Mouse (Mus musculus) hindbrain, embryonic 14.5 days (tissue): ENCODE results near the gene Ttc9. TPM values are rescaled to one million over a fixed set of nuclear protein-coding genes. Genes with fewer than 3 reads are reported as not detected.
A peak's percentile ranks its signal among the peaks of the same experiment; 100 is the strongest.

Source experiments
- ATAC-seq: fragments of 200-750 bp; cut with Nextera tagmentation; 2 replicates; pipeline ENCODE4 v1.8.0; 2017; ENCODE audit warnings: moderate number of reproducible peaks, mild to moderate bottlenecking, moderate TSS enrichment, moderate library complexity; ENCODE audit not compliant: low FRiP score
- DNase-seq: peaks from one replicate; pipeline ENCODE4 v3.0.0-alpha.2; 2015; ENCODE audit warnings: low spot score
- H3K27ac ChIP-seq: fragments of 300-500 bp; sonication (generic); 2 replicates; pipeline ENCODE4 v1.5.1; 2014; ENCODE audit warnings: mild to moderate bottlenecking, moderate library complexity
- H3K27me3 ChIP-seq: fragments of 300-500 bp; sonication (generic); 2 replicates; pipeline ENCODE4 v1.6.1; 2014; ENCODE audit warnings: mild to moderate bottlenecking, low read length, mixed read lengths; ENCODE audit not compliant: control insufficient read depth, insufficient read depth
- H3K36me3 ChIP-seq: fragments of 300-500 bp; sonication (generic); replicated peaks from 2 replicates; pipeline ENCODE4 v1.6.1; 2014; ENCODE audit not compliant: control insufficient read depth, insufficient read depth
- H3K4me1 ChIP-seq: fragments of 300-500 bp; sonication (generic); replicated peaks from 2 replicates; pipeline ENCODE4 v1.6.1; 2014; ENCODE audit warnings: antibody characterized with exemption, low read length, mixed read lengths; ENCODE audit not compliant: control insufficient read depth, insufficient read depth
- H3K4me2 ChIP-seq: fragments of 300-500 bp; sonication (generic); replicated peaks from 2 replicates; pipeline ENCODE4 v1.6.1; 2014; ENCODE audit warnings: mild to moderate bottlenecking, moderate library complexity
- H3K4me3 ChIP-seq: fragments of 300-500 bp; sonication (generic); replicated peaks from 2 replicates; pipeline ENCODE4 v1.5.1; 2014; ENCODE audit warnings: mild to moderate bottlenecking, low read length
- H3K9ac ChIP-seq: fragments of 300-500 bp; sonication (generic); 2 replicates; pipeline ENCODE4 v1.6.1; 2014
- H3K9me3 ChIP-seq: fragments of 300-500 bp; sonication (generic); 2 replicates; pipeline ENCODE4 v1.6.1; 2016; ENCODE audit warnings: low read length; ENCODE audit not compliant: control insufficient read depth
- WGBS: fragments of 180-500 bp; shearing (Covaris S2); extraction: QIAGEN DNeasy Blood & Tissue Kit; methylation state at CpG from one replicate; pipeline ENCODE4 v1.1.7; 2014; 5-methylcytosine and 5-hydroxymethylcytosine counted together
- polyA plus RNA-seq: library from polyadenylated mRNA; unstranded; fragments of >200 nt; fragmentation: Nextera tagmentation; extraction: Ambion mirVana; gene quantifications from 2 replicates; pipeline ENCODE4 v1.2.1, GENCODE M21; 2014

The Ttc9 gene
- polyA plus RNA-seq, 1 experiment from 2014 or later, result 13.0 TPM

DNA sequence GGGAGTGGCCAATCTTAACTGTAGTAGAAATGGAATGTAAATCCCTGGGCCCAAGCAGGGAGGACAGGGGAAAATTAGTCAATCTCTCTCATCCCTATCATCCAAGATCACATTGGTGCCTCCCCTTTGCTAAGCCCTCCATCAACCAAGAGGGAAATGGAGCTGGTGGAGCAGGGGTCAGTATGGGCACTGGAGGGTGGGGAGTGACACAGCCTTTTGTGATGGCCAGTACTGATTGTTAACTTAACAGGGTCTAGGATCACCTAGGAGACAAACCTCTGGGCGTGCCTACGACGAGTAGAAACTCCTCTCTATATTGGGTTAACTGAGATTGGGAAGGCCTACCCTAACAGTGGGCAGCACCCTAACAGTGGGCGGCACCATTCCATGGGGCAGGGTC, 7.7 kb upstream of the Ttc9 start:
- DNase-seq, result no peak
- no peak overlapping the region for H3K9ac ChIP-seq
- no peak for ATAC-seq
- H3K4me2 ChIP-seq, result no peak overlapping the region
- H3K4me3 ChIP-seq, result no peak overlapping the region
- H3K36me3 ChIP-seq, result no peaks in the 10 kb centered on the region
- no peaks in the 10 kb centered on the region for H3K27me3 ChIP-seq
- H3K9me3 ChIP-seq, result no peaks in the 10 kb centered on the region
- no peak overlapping the region for H3K27ac ChIP-seq
- WGBS, result 70% methylated on average over 4 of the region's 4 CpGs
- H3K4me1 ChIP-seq, result no peaks in the 10 kb centered on the region

DNA sequence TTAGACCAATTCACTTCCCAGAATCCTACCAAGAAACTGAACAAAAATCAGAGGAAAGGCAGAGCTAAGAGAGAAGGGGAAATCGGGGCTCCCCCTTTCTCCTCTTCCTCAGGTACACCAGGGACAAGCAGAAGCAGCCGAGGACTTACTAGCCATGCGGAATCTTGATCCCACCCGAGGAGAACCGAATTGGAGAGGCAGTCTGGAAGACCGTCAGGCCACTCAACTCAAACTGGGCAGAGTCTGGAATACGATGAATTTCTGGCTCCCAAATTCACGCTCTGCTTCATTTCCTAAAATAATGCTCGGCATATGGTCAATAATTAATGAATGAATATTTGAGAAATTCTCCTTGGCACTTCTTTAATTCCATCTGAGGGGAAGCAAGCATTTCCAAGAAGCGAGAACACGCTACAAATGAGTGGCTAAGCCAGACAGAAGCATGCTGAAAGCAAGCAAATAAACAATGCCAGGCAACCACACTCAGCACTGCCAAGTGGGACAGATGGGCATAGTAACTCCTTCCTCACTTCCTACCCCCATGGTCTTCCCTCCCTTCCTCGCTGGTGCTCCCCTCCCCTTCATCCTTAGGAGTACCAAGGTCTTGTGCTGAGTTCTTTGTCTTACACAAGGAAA, 4.7 kb upstream of the Ttc9 start:
- DNase-seq (no peak), ATAC-seq (no peak)
- no peak overlapping the region for H3K27ac ChIP-seq
- H3K4me2 ChIP-seq, result no peak overlapping the region
- no peaks in the 10 kb centered on the region for H3K36me3 ChIP-seq
- no peak overlapping the region for H3K9ac ChIP-seq
- no peaks in the 10 kb centered on the region for H3K4me1 ChIP-seq
- 78% methylated on average over 12 of the region's 12 CpGs for WGBS
- no peak overlapping the region for H3K4me3 ChIP-seq
- no peaks in the 10 kb centered on the region for H3K27me3 ChIP-seq
- no peaks in the 10 kb centered on the region for H3K9me3 ChIP-seq

DNA sequence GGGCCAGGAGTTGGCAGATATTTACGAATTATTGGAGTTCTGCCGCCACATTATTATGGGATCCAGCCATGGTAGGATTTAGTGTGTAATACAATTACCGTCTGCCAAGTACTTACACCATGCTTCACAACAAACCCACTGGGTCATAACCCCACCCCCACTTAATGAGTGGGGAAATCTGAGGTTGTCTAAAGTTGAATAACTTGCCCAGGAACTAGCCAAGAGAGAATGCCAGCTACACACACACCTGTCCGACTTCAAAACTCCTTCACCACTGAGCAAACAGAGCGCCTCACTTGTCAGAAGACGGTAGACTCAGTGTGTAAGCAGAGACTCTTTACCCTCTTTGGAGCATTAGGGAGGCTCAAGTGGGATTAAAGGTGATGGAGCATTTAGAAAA, 3.6 kb upstream of the Ttc9 start:
- Histone ChIP-seq H3K4me3 (no peak overlapping the region), H3K4me2 (no peak overlapping the region), H3K9ac (no peak overlapping the region), H3K4me1 (peaks cover 4% of the 10 kb centered on the region; the same call in 1 of the 2 replicates), H3K36me3 (no peaks in the 10 kb centered on the region), H3K27me3 (no peaks in the 10 kb centered on the region), H3K9me3 (no peaks in the 10 kb centered on the region), H3K27ac (no peak overlapping the region)
- 89% methylated on average over 6 of the region's 6 CpGs for WGBS
- no peak for DNase-seq
- no peak for ATAC-seq

DNA sequence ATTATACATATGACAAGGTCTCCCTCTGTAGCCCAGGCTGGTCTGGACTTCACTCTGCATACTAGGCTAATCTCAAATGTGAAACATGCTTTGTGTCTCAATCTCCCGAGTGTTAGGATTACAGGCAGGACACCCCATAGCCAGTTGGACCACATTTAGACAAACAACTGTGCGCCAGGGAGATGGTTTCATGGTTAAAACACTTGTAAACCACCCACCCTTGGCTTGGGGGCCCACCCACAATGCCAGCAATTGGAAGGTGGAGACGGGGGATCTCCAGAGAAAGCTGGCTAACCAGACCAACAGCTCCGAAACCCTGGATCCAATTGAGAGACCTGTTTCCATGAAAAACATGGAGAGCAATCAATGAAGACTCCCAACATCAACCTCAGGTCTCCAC, 3.0 kb upstream of the Ttc9 start:
- H3K9ac ChIP-seq, result no peak overlapping the region
- peaks cover 11% of the 10 kb centered on the region for H3K4me1 ChIP-seq
- no peaks in the 10 kb centered on the region for H3K36me3 ChIP-seq
- H3K27ac ChIP-seq, result no peak overlapping the region
- H3K9me3 ChIP-seq, result no peaks in the 10 kb centered on the region
- no peak overlapping the region for H3K4me2 ChIP-seq
- no peaks in the 10 kb centered on the region for H3K27me3 ChIP-seq
- 87% methylated on average over 4 of the region's 4 CpGs for WGBS
- DNase-seq (no peak), ATAC-seq (no peak)
- H3K4me3 ChIP-seq, result no peak overlapping the region

DNA sequence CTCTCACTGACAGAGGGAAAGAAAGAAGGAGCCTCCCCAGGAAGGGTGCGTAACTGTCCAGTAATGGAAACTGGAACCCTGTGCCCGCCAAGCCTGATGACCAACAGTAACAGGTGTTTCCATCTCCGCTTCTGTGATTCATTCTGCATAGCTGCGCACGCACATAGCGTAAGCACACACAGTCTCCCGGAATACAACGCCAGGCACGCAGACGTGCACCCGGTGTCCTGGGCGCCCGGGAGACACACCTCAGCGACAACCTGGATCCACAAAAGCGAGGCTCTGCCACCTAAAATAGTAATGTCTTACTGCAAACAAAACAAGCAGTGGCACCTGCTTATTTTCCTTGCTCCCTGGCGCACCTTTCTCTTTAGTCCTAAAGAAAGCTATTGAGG, 532 bp upstream of the Ttc9 start:
- H3K9me3 ChIP-seq, result no peaks in the 10 kb centered on the region
- peak overlapping the region; percentile 65 for H3K4me2 ChIP-seq
- peak; percentile 75 for ATAC-seq
- no peaks in the 10 kb centered on the region for H3K36me3 ChIP-seq
- WGBS, result under 1% methylated on average over 16 of the region's 16 CpGs
- H3K27ac ChIP-seq, result peak overlapping the region; percentile 95
- H3K9ac ChIP-seq, result peak overlapping the region; percentile 87
- peak; percentile 73 for DNase-seq
- no peaks in the 10 kb centered on the region for H3K27me3 ChIP-seq
- peaks cover 15% of the 10 kb centered on the region for H3K4me1 ChIP-seq
- H3K4me3 ChIP-seq, result peak overlapping the region; percentile 56

DNA sequence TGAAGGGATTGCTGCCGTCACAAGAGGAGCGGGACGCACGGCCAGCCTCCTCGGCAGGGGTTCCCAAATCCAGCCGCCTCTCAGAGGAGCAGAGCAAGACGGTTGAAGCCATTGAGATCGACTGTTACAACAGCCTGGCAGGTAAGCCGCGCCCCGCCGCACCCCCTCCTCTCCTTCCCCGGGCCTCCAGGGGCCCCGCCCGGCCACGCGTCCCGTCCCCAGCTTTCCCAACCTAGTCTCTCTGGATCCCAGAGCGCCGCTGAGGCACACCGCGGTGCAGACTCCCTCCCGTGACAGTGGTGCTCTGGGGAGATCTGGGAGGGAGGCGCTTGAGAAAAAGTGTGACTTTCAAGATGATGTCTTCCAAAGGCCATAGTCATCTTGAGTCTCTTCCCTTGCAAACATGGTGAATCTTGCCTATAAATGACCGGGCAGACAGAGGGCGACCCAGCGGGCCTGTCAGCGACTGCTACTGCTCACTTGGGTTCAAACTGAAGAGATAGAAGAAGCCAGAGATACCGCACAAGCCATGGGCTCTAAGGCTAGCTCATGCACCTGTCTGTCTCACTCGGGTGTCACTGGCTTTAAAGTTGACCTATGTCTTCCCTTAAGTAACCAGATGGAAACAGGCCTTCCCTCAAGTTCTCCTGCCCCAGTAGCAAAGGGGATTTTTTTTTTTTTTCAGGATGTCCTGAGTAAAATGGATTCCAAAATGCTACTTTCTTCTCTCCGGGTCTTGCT, 782 bp downstream of the Ttc9 start:
- H3K27me3 ChIP-seq, result no peaks in the 10 kb centered on the region
- H3K36me3 ChIP-seq, result no peaks in the 10 kb centered on the region
- H3K4me1 ChIP-seq, result peaks cover 15% of the 10 kb centered on the region
- DNase-seq (peak; percentile 44), ATAC-seq (peak; percentile 39; the same call in 1 of the 2 replicates)
- peak overlapping the region; percentile 87 for H3K9ac ChIP-seq
- peak overlapping the region; percentile 56 for H3K4me3 ChIP-seq
- peak overlapping the region; percentile 95 for H3K27ac ChIP-seq
- WGBS, result 2% methylated on average over 28 of the region's 31 CpGs
- no peaks in the 10 kb centered on the region for H3K9me3 ChIP-seq
- peak overlapping the region; percentile 65 for H3K4me2 ChIP-seq

DNA sequence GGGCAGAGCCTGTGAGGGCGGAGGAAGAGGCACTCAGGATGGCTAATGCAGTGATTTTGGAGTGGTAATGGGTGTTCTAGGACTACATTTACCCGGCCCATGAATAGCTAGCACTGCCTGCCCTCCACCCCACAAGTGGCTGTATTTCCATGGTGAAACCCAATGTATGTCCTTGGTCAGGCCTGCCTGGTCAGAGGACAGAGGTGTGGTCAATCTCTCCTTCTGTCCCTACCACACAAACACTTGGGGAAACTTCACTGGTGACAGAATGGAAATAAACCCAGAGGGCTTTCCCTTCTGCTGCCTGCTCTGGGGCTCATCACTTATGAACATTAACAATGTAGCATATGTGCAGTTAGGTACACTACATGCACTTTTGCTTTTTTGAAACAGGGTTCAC, 2.2 kb downstream of the Ttc9 start:
- Histone ChIP-seq H3K27me3 (no peaks in the 10 kb centered on the region), H3K4me2 (peak overlapping the region; percentile 65), H3K9ac (no peak overlapping the region), H3K36me3 (no peaks in the 10 kb centered on the region), H3K9me3 (no peaks in the 10 kb centered on the region), H3K4me1 (peaks cover 15% of the 10 kb centered on the region), H3K27ac (no peak overlapping the region), H3K4me3 (peak overlapping the region; percentile 56; the same call in 1 of the 2 replicates)
- ATAC-seq, result no peak
- no peak for DNase-seq
- WGBS, result 86% methylated on average over 2 of the region's 2 CpGs

DNA sequence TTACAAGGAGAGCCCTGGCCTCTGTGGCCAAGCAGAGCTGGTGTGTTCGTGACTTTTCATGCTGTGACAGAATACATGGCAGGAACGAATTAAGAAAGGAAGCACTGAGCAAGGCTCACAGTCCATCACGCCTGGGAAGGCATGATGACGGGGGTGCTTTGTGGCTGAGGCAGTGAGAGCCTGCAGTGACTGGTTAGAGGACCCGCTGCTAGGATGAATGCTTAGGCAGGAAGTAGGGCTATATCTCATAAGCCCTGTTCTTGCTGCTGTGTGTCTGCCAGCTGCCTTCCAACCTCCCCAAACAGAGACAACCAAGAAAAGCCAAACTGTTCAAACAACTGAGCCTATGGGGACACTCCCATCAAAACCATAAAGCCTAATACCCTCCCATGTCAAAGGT, 9.6 kb downstream of the Ttc9 start:
- Histone ChIP-seq H3K4me1 (peaks cover 5% of the 10 kb centered on the region; the same call in 1 of the 2 replicates), H3K4me2 (no peak overlapping the region), H3K9ac (no peak overlapping the region), H3K27me3 (no peaks in the 10 kb centered on the region), H3K27ac (no peak overlapping the region), H3K9me3 (no peaks in the 10 kb centered on the region), H3K4me3 (no peak overlapping the region), H3K36me3 (no peaks in the 10 kb centered on the region; the same call in 1 of the 2 replicates)
- ATAC-seq, result no peak
- no peak for DNase-seq
- 62% methylated on average over 5 of the region's 5 CpGs for WGBS

DNA sequence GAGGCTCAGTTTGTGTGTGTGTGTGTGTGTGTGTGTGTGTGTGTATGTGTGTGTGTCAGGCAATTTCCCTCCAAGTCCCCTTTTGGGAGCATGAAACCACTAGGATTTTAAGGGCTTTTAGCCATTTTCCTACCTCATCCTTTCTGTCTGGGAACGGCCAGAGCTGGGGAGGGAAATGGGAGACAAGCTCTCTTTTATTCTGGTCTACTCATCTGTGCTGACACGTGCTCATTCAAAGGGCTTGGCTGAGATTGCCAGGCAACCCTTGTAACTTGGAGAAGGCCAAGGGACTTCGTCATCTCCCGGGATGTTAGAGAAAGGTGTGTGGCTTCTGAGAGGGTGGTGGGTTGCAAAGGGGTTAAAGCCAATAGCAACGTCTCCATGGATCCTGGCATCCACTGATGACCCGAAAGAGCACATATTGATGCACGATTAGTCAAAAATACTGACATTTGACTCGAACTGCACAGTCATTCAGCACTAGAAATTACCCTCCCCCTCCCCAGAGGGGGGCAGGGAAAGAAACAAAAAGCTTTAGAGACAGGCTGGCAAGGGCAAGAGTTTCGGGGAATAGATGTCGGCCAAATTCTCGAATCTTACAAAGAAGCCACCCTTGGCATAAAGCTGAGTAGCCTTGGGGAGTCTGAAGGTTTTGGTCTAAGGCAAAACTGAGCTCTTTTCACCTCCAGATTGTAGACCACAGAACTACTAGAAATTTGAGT, 11.5 kb downstream of the Ttc9 start:
- ATAC-seq, result peak; percentile 55; the same call in 1 of the 2 replicates
- no peaks in the 10 kb centered on the region for H3K27me3 ChIP-seq
- no peaks in the 10 kb centered on the region; the same call in 1 of the 2 replicates for H3K36me3 ChIP-seq
- no peak overlapping the region for H3K9ac ChIP-seq
- 11% methylated on average over 11 of the region's 11 CpGs for WGBS
- H3K9me3 ChIP-seq, result no peaks in the 10 kb centered on the region
- H3K27ac ChIP-seq, result no peak overlapping the region
- peaks cover 5% of the 10 kb centered on the region; the same call in 1 of the 2 replicates for H3K4me1 ChIP-seq
- DNase-seq, result no peak
- H3K4me2 ChIP-seq, result no peak overlapping the region
- H3K4me3 ChIP-seq, result no peak overlapping the region
